Mouse (Mus musculus): Measurements from ENCODE around the gene Ncapd2.

DNA sequence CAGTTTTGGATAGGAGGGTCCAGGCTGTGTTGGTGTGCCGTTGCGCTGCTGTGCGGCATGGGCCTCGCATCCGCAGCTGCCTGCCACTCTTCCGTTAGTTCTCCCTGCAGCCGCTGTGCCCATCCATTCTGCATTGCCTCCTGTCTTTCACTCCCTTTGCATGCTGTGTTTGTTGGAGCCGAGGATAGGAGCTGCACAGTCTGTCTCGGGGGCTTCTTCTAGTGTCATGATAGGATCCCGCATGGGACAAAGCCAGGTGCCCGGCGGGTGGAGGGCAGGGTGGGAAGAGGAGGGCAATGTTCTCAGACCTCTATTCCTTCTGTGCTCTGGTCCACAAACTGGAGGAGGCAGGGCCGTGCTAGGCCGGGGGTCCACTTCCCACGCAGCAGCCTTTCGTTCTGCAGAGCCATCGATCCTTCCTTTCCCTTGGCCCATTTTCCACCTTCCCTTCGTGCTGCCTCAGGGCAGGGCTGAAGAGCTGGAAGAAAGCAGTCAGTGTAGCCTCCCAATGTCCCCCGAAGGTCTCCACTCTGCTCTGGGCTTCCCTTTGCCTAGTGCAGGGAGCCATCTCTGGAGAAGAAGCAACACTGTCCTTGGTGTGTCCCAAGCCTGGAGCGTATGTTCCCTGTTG, 29.7 kb upstream of the Ncapd2 start:
- TF ChIP-seq CTCF (IDR thresholded peaks at IDR 0.05; ENCODE audit: low read depth) (no peak), EP300 (IDR thresholded peaks at IDR 0.05; ENCODE audit: low read depth) (no peak)

Measured in liver, postnatal 0 days (tissue).